Mouse (Mus musculus) liver, embryonic 12.5 days (tissue): ENCODE measurements around the gene Olfr1426. TPM values are rescaled to one million over a fixed set of nuclear protein-coding genes. Genes with fewer than 3 reads are reported as not detected.

Experiments
- ATAC-seq: fragments of 200-750 bp; cut with Nextera tagmentation; 2 replicates; pipeline ENCODE4 v1.8.0; 2017; ENCODE audit warnings: moderate number of reproducible peaks, mild to moderate bottlenecking, moderate library complexity
- H3K27ac ChIP-seq: fragments of 300-500 bp; sonication (generic); 2 replicates; pipeline ENCODE4 v1.5.1; 2016; ENCODE audit warnings: mild to moderate bottlenecking
- H3K27me3 ChIP-seq: fragments of 300-500 bp; sonication (generic); replicated peaks from 2 replicates; pipeline ENCODE4 v1.6.1; 2016; ENCODE audit warnings: mild to moderate bottlenecking, moderate library complexity
- H3K36me3 ChIP-seq: fragments of 300-500 bp; sonication (generic); 2 replicates; pipeline ENCODE4 v1.6.1; 2016; ENCODE audit warnings: mild to moderate bottlenecking, moderate library complexity
- H3K4me1 ChIP-seq: fragments of 300-500 bp; sonication (generic); 2 replicates; pipeline ENCODE4 v1.6.1; 2016
- H3K4me2 ChIP-seq: fragments of 300-500 bp; sonication (generic); 2 replicates; pipeline ENCODE4 v1.6.1; 2016; ENCODE audit warnings: mild to moderate bottlenecking, moderate library complexity
- H3K4me3 ChIP-seq: fragments of 300-500 bp; sonication (generic); 2 replicates; pipeline ENCODE4 v1.5.1; 2016; ENCODE audit warnings: mild to moderate bottlenecking, moderate library complexity
- H3K9ac ChIP-seq: fragments of 300-500 bp; sonication (generic); 2 replicates; pipeline ENCODE4 v1.6.1; 2016; ENCODE audit warnings: mild to moderate bottlenecking, moderate library complexity
- H3K9me3 ChIP-seq: fragments of 300-500 bp; sonication (generic); replicated peaks from 2 replicates; pipeline ENCODE4 v1.6.1; 2016; ENCODE audit warnings: mild to moderate bottlenecking, moderate library complexity
- WGBS: fragments of 180-500 bp; shearing (Covaris S2); methylation state at CpG from one replicate; pipeline ENCODE4 v1.1.7; 2016; ENCODE audit not compliant: insufficient replicate concordance; 5-methylcytosine and 5-hydroxymethylcytosine counted together
- polyA plus RNA-seq: library from polyadenylated mRNA; unstranded; fragments of >200 nt; fragmentation: Nextera tagmentation; extraction: Ambion mirVana; gene quantifications from 2 replicates; pipeline ENCODE4 v1.2.1, GENCODE M21; 2016

The Olfr1426 gene
- polyA plus RNA-seq, 1 experiment from 2014 or later = not detected

DNA sequence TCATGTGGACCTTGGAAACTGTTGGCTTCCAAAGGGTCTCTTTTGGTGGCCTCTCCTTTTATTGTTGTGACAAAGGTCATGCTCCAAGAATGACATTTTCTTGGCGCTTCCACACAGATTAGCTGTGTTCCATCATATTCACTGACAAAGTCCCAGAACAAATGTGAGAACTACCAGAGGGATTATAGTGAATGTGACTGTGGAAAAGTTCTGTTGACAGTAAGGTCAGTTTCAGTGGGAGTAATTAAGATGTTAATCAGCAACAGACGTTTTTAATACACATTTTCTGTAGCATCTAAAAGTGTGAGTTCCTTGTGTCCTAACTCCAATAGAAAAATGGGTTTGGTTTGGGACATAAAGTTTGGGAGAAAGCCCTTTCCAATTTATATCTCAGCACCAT, 50.6 kb downstream of the Olfr1426 start, which contains the start of gene Olfr1423:
TSS of gene Olfr1423 (minus strand) at position 101 of the 400 bp plus-strand sequence.
- H3K27ac ChIP-seq = no peak within 1 kb of the TSS
- no peaks in the 10 kb centered on the region for H3K36me3 ChIP-seq
- no peak for ATAC-seq
- no peak within 1 kb of the TSS for H3K4me2 ChIP-seq
- no peaks in the 10 kb centered on the region for H3K4me1 ChIP-seq
- H3K27me3 ChIP-seq = no peaks in the 10 kb centered on the region
- 42% methylated on average over 2 of the region's 2 CpGs for WGBS
- H3K9ac ChIP-seq = no peak within 1 kb of the TSS
- H3K9me3 ChIP-seq = no peaks in the 10 kb centered on the region
- no peak within 1 kb of the TSS for H3K4me3 ChIP-seq

GRCm38 (mm10) chr19:12037727-12038126, 54.1 kb downstream of the Olfr1426 start:
- H3K4me3 ChIP-seq = no peak overlapping the region
- H3K27ac ChIP-seq = no peak overlapping the region
- no peak for ATAC-seq
- no peak overlapping the region for H3K9ac ChIP-seq
- no peaks in the 10 kb centered on the region for H3K9me3 ChIP-seq
- H3K4me2 ChIP-seq = no peak overlapping the region
- no peaks in the 10 kb centered on the region for H3K4me1 ChIP-seq
- H3K27me3 ChIP-seq = no peaks in the 10 kb centered on the region
- no peaks in the 10 kb centered on the region for H3K36me3 ChIP-seq

Other genes with a start within 250 kb of the Olfr1426 start
- not detected in 2 replicates for gene Olfr1418, start 230.9 kb downstream of the Olfr1426 start, polyA plus RNA-seq
- not detected in 2 replicates for gene Olfr1419, start 216.9 kb downstream of the Olfr1426 start, polyA plus RNA-seq
- gene Olfr1420, start 205.4 kb downstream of the Olfr1426 start, polyA plus RNA-seq = not detected in 2 replicates
- 10.7 and 11.1 TPM in 2 replicates for gene Patl1, start 179.6 kb downstream of the Olfr1426 start, polyA plus RNA-seq
- gene Osbp, start 126.1 kb downstream of the Olfr1426 start, polyA plus RNA-seq = 2.8 and 3.0 TPM in 2 replicates
- gene Olfr1423, start 50.7 kb downstream of the Olfr1426 start, polyA plus RNA-seq = 0.02 TPM in 1 of 2 replicates, not detected in the other
- not detected in 2 replicates for gene Olfr1424, start 29.3 kb downstream of the Olfr1426 start, polyA plus RNA-seq
- gene Olfr1425, start 14.3 kb downstream of the Olfr1426 start, polyA plus RNA-seq = not detected in 2 replicates
- not detected in 2 replicates for gene Olfr1427, start 11.3 kb upstream of the Olfr1426 start, polyA plus RNA-seq
- not detected in 2 replicates for gene Olfr1428, start 23.9 kb upstream of the Olfr1426 start, polyA plus RNA-seq
- gene Olfr76, start 31.2 kb upstream of the Olfr1426 start, polyA plus RNA-seq = not detected in 2 replicates
- gene Olfr1555-ps1, start 78.1 kb upstream of the Olfr1426 start, polyA plus RNA-seq = not detected in 2 replicates
- gene Olfr1431, start 108.6 kb upstream of the Olfr1426 start, polyA plus RNA-seq = not detected in 2 replicates
- gene Olfr1432, start 140.6 kb upstream of the Olfr1426 start, polyA plus RNA-seq = not detected in 2 replicates
- gene Olfr262, start 149.6 kb upstream of the Olfr1426 start, polyA plus RNA-seq = not detected in 2 replicates
- not detected in 2 replicates for gene Olfr235, start 169.0 kb upstream of the Olfr1426 start, polyA plus RNA-seq
- gene Olfr1434, start 187.8 kb upstream of the Olfr1426 start, polyA plus RNA-seq = not detected in 2 replicates
- gene Olfr1436, start 207.1 kb upstream of the Olfr1426 start, polyA plus RNA-seq = not detected in 2 replicates
- gene Olfr1437, start 233.1 kb upstream of the Olfr1426 start, polyA plus RNA-seq = not detected in 2 replicates
- gene Olfr1438-ps1, start 243.9 kb upstream of the Olfr1426 start, polyA plus RNA-seq = not detected in 2 replicates